Mouse (Mus musculus): ENCODE results near the gene Zfp637.

DNA sequence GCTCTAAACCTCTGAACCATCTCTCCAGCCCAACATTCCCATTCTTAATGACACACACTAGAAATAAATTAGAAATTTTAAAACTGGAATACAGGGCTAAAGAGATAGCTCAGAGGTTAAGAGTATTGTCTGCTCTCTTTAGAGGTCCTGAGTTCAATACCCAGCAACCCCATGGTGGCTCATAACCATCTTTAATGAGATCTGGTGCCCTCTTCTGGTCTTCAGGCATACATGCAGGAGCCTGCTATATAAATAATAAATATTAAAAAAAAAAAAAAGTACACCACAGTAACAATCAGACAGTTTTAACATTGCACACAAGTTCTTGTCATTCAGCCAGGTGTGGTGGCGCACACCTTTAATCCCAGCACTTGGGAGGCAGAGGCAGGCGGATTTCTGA, 6.8 kb downstream of the Zfp637 start:
- no peak for TF ChIP-seq POLR2A (IDR thresholded peaks at IDR 0.05; ENCODE audit: insufficient read depth, low read depth, low read length)
- TF ChIP-seq CTCF (IDR thresholded peaks at IDR 0.05; ENCODE audit: insufficient read depth, low read depth, low read length), result no peak

Data from olfactory bulb, adult 2 months (tissue).